Mouse (Mus musculus) CD4-positive, CD25-positive, alpha-beta regulatory T cell, adult 4 months (primary cell): Measurements from ENCODE around the gene Med18. TPM values are rescaled to one million over a fixed set of nuclear protein-coding genes. Genes with fewer than 3 reads are reported as not detected.
"Not testable (repeated sequence)": the region's sequence is repeated elsewhere in the genome, so short reads cannot be mapped to it uniquely, and the experiment has no call there.

Source experiments
- ATAC-seq: one replicate; pipeline ENCODE4 v1.8.0; 2017
- polyA plus RNA-seq, 2 experiments: library from polyadenylated mRNA; unstranded; fragments of 100-300 nt; shearing (Covaris generic); gene quantifications; one replicate each; pipeline ENCODE4 v1.2.1; 2017

The Med18 gene
- polyA plus RNA-seq, result 10 to 100 TPM; 24.7 to 30.1 TPM

DNA sequence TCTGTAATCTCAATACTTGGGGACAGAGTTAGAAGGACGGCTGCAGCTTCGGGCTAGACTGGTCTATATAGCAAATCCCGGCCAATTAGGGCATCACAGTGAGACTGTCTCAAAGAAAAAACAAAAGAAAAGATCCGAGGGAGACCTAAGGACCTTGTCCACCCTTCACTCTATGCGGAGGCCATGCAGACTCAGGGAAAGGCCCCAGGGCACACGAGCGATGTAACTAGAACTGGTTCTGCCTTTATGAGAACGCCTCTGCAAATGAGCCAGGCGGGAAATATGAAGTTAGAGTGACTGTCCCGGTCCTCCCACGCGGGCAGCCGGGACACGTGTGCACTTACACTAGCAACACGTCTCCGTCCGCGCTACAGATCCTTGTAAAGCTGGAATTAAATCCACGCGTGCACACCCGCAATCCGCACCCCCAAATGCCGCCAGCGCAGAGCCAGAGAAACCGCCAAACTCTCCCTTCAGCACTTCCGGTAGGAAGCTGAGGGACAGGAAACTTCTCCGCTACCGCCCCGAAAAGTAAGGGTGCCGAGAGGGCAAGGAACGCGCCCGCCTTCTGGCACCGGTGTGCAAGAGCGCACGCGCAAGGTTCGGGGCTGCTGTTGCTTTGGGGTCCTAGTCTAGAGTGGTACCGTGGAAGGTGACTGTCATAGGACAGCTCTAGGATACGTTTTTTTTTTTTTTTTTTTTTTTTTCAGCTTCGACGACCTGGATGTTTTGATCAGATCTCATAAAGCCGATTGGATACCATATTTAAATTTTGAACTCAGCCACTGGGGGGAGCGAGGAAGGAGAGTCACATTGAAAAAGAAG, at the start of gene Med18:
Med18 (minus strand) TSS at position 492 of the 825 bp plus-strand sequence.
- ATAC-seq, result peak; percentile 93

DNA sequence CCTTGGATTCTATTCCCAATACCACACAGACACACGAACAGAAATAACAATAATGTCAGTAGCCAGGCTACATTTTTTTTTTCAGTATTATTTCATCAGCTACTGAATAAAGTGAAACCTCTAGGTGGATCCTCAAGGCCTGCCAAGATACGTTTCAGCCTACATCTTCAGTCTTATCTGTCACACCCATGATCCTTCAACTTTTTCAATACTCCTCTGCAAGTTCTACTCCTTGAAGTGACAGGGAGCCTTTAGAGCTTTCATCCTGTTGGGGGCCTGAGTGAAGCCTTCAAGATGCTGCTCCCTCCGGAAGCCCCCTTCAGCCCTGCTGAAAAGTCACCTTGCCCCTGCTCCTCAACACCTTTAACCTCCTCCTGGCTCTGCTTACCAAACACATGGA, 48.4 kb upstream of the Med18 start:
- ATAC-seq, result no peak

DNA sequence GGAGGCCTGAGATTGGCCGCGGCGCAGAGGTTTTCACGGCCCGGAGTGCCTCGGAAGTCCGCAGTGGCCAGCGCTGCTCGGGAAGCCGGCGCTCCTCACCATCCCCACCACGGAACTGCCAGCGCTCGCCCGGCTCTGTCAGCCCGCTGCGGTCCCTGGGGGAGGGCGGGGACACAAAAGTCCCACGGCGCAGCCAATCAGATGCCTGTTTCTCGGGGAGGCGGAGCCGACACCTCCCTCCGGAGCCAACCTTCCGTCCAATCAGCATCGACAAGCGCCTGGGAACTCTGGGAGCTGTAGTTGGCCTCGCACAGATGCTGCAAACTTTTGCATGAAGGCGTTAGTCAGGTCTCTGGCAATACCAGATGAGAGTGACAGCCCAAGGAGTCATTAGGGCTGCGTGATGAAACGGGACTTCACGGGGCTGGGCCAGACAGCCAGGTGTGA, 46.7 kb upstream of the Med18 start, which contains the start of gene Sesn2:
Sesn2 (minus strand) TSS at position 150 of the 447 bp plus-strand sequence.
- ATAC-seq, result peak; percentile 93

DNA sequence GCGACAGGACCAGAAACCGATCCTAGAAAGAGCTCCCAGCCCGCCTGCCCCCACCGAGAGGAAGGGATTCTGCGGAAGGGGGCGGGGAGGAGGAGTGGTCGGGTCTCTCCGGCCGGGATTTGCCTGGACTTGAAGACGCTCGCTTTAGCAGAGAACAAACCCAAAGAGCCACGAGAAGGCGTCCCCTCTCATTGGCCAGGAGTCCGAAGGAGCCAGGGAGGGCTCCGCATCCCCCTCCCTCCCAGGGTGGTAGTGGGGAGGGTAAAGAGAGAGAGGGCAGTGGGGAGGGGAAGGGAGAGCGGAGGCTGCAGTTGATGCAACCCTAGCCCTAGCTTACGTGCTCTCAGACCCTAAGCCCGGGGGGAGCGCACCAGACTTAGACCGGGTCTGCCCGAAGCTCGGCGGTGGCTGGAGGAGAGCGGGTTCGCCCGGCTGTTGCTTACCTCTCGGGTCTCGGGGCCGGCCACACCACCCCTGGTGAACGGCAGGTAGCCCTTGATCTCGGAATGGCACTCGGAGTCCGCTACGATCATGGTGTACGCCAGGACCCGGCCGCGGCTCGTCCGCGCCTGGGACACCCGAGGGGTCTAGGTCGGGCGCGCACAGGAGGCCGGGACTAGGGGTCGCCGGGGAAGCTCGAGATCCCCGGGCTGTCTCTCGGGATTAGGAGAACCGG, 46.0 kb upstream of the Med18 start:
- peak; percentile 7 for ATAC-seq

DNA sequence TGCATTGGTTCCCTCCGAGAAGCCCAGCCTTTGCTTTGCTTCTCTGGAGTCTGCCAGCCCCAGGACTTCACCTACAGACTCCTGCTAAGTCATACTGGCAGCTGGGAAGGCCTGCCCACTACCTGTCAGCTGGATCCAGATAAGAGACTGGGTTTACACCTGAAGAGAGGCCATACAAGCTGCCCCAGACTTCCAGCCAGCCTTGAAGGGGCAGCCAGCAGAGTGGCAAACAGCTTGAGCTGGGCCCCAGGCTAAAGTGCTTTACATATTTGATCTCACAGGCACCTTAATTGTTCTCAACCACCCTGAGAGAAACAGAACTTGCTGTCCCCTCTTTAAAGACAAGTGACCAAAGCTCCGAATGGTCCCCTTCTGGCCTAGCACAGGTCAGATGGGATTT, 43.5 kb upstream of the Med18 start:
- ATAC-seq, result no peak

DNA sequence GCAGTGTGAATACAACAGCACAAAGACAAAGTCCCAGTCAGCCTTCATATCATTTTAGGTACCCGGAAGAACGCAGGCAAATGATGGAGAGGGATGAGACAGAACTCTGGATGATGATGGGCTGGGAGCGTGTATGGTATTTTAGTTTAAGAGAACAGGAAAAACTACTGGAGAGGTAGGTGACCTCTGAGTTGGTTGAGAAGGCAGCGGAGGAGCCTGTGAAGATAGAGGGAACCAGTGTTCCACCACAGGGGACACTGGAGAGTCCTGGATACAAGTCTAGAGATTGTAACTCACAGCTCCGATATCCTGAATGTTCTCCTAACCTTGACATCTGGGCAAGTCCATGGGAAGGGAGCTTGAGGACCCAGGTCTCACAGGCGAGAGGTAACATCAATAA, 42.5 kb upstream of the Med18 start:
- ATAC-seq, result no peak

DNA sequence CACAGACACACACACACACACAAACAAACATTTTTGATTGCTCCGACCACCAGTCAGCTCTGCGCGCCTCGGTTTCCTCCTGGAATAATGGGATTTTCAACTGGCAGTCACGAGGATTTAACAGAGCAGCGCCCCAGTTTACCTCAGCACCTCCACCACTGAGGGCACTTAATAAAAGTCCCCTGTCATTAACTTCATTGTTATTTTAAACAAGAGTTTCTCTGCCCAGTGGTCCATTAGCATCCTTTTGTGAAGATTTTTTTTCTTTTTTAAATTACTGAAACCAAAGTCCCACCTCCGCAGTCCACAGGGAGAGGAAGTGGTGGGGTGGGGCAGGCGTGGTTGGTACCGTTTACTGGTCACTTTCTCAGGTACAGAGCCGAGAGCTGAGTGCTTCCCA, 42.1 kb upstream of the Med18 start:
- no peak for ATAC-seq

DNA sequence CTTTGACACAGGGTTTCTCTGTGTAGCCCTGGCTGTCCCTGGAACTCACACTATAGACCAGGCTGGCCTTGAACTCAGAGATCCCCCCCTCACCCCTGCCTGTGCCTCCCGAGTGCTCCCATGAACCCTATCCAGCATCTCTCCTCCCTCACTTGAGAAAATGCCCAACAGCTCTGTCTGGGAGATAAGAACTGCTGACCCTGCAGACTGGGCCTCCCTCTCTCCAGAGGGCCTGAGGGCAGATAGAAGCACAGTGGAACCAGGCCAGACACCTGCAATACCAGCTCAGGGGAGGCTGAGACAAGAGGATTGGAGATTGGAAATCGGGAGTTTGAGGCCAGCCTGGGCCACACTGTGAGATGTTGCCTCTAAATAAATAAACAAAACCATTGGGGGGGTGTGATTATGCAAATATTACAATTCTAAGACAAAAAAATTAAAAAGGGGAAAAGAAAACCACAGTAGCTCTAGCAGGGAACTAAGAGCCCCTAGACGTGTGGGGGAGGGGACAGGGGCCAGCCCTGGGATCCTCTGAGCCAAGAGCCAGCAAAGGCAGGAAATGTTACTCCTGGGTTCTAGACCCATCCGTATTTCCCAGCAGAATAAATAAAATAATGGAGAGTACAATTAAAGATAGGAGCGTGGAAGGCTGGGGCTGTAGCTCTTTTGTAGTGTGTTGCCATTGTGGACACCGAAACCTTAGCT, 41.5 kb upstream of the Med18 start:
- no peak for ATAC-seq

DNA sequence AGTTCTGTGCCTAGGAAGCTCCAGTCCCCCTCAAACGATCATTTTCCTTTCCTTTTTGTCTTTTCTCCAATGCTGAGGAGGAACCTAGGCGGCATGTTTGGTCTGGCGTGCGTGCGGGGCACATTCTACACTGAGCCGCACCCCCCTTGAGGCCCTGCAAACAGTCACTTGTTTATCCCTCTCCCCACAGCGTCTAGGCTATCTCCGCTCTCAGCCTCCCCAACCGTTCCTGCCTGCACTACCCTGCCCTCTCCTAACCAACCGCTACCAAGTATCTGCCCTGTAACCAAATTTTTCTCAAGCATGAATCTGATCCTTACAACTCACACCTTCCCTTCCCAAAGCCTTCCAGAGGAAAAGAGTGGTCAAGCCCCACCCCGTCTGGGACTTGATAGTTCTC, 39.6 kb upstream of the Med18 start:
- ATAC-seq, result no peak

DNA sequence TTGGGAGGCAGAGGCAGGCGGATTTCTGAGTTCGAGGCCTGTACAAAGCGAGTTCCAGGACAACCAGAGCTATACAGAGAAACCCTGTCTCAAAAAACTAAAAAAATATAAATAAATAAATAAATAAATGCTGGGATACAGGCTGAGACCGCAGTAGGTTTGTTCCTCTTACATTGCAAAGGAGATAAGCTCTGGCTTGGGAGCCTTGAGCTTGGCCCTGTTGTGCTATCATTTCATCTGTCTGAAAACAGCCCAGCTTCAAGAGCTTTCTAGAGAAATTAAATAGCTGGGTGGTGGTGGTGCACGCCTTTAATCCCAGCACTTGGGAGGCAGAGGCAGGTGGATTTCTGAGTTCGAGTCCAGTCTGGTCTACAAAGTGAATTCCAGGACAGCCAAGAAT, 37.9 kb upstream of the Med18 start:
- ATAC-seq, result no peak

DNA sequence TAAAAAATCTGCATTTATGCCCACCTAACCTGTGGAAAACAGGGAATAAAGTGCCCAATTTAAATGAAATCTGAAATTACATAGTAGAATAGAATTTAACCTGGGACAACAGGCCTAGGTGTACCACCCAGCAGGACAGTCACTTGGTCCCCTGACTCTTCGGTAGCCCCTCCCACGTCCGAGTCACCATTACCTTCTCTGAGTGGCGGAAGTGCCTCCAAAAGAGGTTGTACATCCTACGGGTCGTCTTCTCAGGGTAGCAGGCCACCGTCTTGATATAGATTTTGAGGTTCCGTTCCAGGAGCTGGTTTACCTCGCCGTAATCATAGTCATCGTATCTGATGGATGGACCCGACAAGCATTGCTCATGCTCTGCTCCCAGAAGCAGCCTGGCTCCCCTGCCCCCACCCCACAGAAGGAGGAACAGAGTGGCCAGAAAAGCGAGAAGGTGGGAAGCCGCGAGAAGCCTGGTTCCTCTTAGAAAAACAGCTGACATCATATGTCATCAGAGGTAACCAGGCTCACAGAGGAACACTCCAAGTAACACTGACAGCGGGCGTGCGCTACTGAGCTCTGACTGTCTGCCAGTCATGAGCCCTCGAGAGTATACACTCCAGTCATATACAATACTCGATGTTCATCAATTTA, 30.7 kb upstream of the Med18 start:
- no peak for ATAC-seq

DNA sequence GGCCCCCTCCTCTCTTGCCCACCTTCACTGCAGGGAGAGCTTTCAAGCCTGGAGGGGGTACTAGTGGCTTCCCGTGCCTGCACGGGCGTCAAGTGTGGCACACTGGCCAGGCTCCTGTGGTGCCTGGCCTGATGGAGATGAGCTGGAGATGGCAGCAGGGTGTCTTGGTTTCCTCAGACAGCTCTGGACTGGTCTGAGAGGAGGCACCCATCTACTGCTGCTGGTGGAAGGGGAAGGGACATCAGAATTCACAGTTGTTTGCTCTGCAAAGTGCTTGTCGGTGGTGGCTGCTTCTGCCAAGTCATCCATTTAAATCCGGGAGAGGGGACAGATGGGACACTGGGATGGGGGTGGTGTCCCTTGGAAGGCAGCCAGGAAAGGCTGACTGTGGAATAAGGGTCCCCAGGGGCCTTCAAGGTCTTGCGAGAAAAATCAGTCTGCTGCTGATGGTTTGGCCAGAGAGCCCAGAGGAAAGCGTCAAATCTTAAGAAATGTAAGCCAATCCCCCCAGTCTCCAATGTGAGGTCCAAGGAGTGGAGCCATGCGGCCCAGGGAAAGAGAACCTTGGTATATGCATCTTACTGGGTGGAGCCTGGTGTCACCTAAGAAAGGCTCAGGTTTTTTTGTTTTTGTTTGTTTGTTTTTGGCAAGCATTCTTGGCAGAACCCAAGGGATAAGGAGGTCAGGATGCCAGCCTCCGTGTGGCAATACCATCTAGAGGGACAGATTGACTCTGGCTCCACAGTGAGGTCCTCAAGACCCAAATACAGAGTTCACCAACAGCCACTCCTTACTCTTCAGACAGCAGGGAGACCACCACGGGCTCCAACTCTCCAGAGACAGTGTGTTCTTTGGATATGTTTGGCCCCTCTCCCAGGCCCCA, 28.7 kb upstream of the Med18 start:
- ATAC-seq, result no peak

DNA sequence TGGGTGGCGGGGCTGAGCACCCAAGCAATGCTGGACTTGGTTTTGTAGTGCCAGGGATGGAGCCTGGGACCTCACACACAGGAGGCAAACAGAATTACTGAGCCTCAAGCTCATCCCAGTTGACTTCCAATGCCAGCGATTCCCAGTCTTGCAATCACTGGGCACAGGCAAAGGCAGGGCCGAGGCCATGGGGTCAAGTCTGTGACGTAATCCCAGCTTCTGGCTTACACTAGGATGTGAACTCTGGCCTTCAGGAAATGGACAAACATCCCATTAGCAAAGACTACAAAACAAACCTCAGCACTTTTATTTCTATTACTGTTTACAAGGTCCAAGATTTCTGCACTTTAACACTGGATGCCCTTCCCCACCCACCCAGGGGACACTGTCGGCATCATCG, 28.0 kb upstream of the Med18 start:
- ATAC-seq, result no peak

DNA sequence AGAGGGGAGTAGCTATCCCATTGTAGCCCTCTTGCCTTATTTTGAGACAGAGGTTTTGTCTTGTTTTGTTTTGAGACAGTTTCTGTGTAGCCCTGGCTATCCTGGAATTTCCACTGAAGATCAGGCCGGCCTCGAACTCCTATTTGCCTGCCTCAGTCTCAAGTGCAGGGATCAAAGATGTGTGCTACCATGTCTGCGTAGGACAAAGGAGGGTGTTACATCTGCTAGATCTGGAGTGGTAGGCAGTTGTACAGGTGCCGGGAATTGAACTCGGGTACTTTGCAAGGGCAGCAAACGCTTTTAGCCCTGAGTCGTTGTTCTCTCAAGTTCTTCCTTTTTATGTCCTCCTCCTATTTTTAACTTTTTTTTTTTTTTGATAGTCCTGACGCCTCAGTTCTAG, 27.3 kb upstream of the Med18 start:
- no peak for ATAC-seq

DNA sequence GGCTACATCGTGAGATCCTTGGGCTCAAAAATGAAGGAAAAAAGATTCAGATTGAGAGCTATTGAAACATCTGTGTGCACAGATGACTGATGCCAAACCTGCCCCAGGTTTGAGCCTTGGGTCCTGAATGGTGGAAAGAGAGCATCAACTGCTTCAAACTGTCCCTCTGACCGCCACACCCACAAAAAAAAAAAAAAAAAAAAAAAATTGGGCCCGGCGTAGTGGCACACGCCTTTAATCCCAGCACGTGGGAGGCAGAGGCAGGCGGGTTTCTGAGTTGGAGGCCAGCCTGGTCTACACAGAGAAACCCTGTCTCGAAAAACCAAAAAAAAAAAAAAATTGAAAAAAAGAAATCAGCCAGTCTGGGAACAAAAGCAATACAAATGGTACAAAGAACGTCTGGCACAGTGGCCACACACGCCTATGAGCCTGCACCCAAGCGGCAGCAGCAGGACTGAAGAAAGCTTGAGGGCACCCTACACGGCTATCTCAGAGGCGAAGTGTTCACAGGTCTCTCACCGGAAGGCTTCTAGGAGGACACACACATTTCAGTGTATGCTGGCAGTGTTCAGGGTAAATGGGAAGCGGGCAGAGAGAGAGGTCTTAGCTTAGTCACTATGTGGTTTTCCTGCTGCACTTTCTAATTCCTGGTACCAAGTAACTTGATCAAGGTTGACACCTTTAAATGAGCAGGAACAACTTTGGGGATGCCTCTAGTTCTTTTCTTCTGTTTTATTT, 26.7 kb upstream of the Med18 start:
- ATAC-seq, result no peak

DNA sequence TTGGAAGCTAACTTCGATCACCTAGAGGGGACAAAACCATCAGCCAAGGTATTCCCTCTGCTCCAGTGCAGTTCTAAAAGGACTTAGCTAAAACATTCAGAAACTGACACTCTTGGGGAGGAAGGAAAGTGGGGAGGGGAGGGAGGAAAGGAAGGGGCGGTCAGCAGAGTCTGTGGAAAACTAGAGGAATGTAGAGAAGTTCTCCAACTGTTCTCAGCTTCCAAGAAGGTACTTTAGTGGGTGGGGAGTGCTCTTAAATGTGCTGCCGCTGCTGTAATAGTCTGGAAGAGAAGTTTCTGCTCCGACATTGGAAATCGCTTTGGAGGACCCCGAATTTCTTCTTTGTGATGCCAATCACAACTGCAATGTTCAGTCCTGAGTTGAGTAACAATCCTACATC, 25.3 kb upstream of the Med18 start:
- ATAC-seq, result no peak

DNA sequence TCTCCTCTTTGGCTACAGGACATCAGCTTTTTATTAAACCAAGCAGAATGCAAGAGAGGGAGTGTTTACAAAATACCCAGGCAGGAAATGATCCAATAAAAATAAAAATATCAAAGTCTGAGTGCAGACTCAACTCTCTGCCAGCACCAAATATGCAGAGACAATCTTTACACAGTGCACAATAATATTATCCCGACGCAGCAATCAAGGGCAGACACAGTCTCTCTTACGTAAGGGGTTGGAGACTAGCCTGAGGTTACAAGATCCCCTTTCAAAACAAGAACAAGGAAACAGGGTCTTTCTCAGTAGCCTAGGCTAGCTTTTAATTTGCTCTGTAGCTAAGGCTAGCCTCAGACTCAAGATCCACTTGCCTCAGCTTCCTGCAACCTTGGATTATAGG, 24.8 kb upstream of the Med18 start:
- no peak for ATAC-seq

DNA sequence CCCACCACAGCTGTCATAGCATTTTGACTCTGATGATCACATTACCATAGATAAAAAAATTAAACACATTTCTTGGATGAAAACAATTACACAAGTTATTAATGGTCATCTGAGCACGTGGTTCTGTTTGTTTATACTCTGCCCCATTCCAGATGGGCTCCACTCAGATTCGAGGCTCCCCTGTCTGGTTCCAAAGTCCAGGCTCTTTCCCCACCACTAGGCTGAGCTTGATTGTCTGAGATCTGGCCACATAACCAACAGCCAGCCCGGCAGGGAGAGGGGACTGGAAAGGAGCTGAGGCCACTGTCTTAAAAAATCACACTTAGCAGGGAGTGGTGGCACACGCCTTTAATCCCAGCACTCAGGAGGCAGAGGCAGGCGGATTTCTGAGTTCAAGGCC, 21.1 kb upstream of the Med18 start:
- ATAC-seq, result no peak

DNA sequence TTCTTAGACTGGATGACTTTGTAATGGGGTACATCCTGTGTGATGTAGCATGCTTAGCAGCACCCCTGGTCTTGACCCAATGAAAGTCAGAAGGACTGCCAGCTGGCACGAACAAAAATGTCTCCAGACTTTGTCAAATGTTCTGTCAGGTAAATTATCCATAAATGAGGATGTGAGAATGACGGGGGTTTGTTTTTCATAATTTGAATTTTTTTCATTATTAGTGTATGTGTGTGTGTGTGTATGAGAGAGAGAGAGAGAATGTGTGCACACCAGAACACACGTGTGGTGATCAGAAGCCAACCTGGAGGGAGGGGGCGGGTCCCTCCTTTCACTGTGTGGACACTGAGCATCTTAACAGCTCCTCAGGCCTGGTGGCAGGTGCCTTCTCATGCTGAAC, 20.5 kb upstream of the Med18 start:
- ATAC-seq, result no peak

DNA sequence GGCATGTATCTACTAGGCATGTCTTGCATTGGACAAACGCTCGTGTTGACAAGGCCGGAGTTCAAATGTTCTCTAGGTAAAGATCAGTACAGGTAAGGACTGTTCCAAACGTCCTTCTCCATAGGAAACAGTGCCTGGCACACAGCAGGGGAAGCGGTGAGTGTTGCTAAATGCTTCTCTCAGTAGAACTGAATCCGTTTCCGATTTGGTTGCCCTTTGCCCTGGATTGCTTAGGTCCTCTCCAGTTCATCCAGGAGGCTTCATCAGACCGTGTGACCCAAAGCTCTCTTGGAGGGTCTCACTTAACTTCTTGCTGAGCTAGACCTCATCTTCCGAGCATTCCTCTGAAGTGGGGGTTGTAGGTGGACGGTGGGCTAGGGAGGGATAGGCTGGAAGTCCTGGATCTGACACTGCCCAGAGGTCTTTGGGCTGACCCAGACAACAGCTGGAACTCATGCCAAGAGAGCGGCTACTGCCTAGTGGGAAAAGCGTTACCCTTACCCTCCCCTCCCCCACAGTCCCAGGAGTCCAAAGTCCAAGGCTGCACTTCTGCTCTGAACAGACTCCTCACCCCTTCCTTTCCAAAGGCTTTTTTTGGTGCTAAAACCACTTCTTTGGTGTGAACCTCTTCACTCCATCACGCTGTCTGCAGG, 19.4 kb upstream of the Med18 start:
- no peak for ATAC-seq

DNA sequence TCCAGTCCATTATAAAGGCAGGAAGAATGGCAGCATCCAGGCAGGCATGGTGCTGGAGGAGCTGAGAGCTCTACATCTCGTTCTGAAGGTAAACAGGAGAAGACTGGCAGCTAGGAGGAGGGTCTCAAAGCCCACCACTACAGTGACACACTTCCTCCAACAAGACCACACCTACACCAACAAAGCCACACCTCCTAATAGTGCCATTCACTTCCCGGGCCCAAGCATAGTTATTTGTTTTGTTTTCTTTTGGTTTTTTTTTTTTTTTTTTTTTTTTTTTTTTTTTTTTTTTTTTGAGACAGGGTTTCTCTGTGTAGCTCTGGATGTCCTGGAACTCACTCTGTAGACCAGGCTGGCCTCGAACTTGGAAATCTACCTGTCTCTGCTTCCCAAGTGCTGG, 18.4 kb upstream of the Med18 start:
- not testable (repeated sequence) for ATAC-seq
